Mouse (Mus musculus) forebrain, embryonic 13.5 days (tissue): Measurements from ENCODE around the gene Pla2g1b. TPM values are rescaled to one million over a fixed set of nuclear protein-coding genes. Genes with fewer than 3 reads are reported as not detected.
A peak's percentile ranks its signal among the peaks of the same experiment; 100 is the strongest.
"Not testable (repeated sequence)": the region's sequence is repeated elsewhere in the genome, so short reads cannot be mapped to it uniquely, and the experiment has no call there.

Experiments used
- ATAC-seq: fragments of 200-750 bp; cut with Nextera tagmentation; 2 replicates; pipeline ENCODE4 v1.8.0; 2017
- H3K27ac ChIP-seq: fragments of 300-500 bp; sonication (generic); 2 replicates; pipeline ENCODE4 v1.5.1; 2015; ENCODE audit warnings: inconsistent platforms, mild to moderate bottlenecking, moderate library complexity
- H3K27me3 ChIP-seq: fragments of 300-500 bp; sonication (generic); 2 replicates; pipeline ENCODE4 v1.6.1; 2015; ENCODE audit warnings: mild to moderate bottlenecking, inconsistent platforms
- H3K36me3 ChIP-seq: fragments of 300-500 bp; sonication (generic); 2 replicates; pipeline ENCODE4 v1.6.1; 2015; ENCODE audit warnings: mild to moderate bottlenecking, inconsistent platforms; ENCODE audit not compliant: poor library complexity, severe bottlenecking
- H3K4me1 ChIP-seq: fragments of 300-500 bp; sonication (generic); 2 replicates; pipeline ENCODE4 v1.6.1; 2015; ENCODE audit warnings: inconsistent platforms
- H3K4me2 ChIP-seq: fragments of 300-500 bp; sonication (generic); 2 replicates; pipeline ENCODE4 v1.6.1; 2015; ENCODE audit warnings: inconsistent platforms, mild to moderate bottlenecking, moderate library complexity
- H3K4me3 ChIP-seq: fragments of 300-500 bp; sonication (generic); 2 replicates; pipeline ENCODE4 v1.5.1; 2015; ENCODE audit warnings: mild to moderate bottlenecking, inconsistent platforms
- H3K9ac ChIP-seq: fragments of 300-500 bp; sonication (generic); 2 replicates; pipeline ENCODE4 v1.6.1; 2015; ENCODE audit warnings: mild to moderate bottlenecking, inconsistent platforms
- H3K9me3 ChIP-seq: fragments of 300-500 bp; sonication (generic); replicated peaks from 2 replicates; pipeline ENCODE4 v1.6.1; 2016; ENCODE audit warnings: inconsistent platforms
- WGBS: fragments of 180-500 bp; shearing (Covaris S2); methylation state at CpG from one replicate; pipeline ENCODE4 v1.1.7; 2015; 5-methylcytosine and 5-hydroxymethylcytosine counted together
- polyA plus RNA-seq: library from polyadenylated mRNA; unstranded; fragments of >200 nt; fragmentation: Nextera tagmentation; extraction: Ambion mirVana; gene quantifications from 2 replicates; pipeline ENCODE4 v1.2.1, GENCODE M21; 2015

Pla2g1b gene
- polyA plus RNA-seq, 1 experiment from 2014 or later, result not detected

DNA sequence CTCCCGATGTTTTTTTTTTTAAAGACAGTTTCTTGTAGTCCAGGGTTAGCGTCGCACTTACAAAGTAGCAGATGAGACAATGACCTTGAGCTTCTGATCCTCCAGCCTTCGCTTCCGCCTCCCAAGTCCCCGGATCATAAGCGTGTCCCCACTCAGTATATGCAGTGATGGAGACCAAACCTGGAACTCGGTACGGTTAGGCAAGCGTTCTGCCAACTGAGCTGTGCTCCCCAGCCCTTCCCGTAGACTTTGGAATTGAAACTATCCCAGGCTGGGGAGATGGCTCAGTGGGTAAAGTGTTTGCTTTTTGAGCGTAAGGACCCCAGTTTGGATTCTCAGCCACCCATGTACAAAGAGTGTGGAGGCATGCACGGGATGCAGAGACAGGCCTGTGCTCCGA is 47.2 kb downstream of the Pla2g1b start:
- no peak overlapping the region for H3K9ac ChIP-seq
- no peaks in the 10 kb centered on the region for H3K36me3 ChIP-seq
- H3K27me3 ChIP-seq, result peaks cover 2% of the 10 kb centered on the region; the same call in 1 of the 2 replicates
- no peak for ATAC-seq
- 94% methylated on average over 14 of the region's 14 CpGs for WGBS
- no peak overlapping the region for H3K4me2 ChIP-seq
- no peak overlapping the region for H3K4me3 ChIP-seq
- H3K9me3 ChIP-seq, result no peaks in the 10 kb centered on the region
- H3K4me1 ChIP-seq, result peaks cover 33% of the 10 kb centered on the region
- no peak overlapping the region for H3K27ac ChIP-seq

GRCm38 (mm10) chr5:115513721-115514120 is 47.7 kb downstream of the Pla2g1b start:
- H3K27me3 ChIP-seq, result peaks cover under 1% of the 10 kb centered on the region; the same call in 1 of the 2 replicates
- 95% methylated on average over 16 of the region's 16 CpGs for WGBS
- H3K4me2 ChIP-seq, result no peak overlapping the region
- no peak overlapping the region for H3K9ac ChIP-seq
- H3K36me3 ChIP-seq, result no peaks in the 10 kb centered on the region
- H3K27ac ChIP-seq, result no peak overlapping the region
- peaks cover 28% of the 10 kb centered on the region for H3K4me1 ChIP-seq
- no peaks in the 10 kb centered on the region for H3K9me3 ChIP-seq
- no peak for ATAC-seq
- H3K4me3 ChIP-seq, result no peak overlapping the region

GRCm38 (mm10) chr5:115514346-115514745 is 48.3 kb downstream of the Pla2g1b start:
- no peaks in the 10 kb centered on the region for H3K36me3 ChIP-seq
- H3K9me3 ChIP-seq, result no peaks in the 10 kb centered on the region
- H3K9ac ChIP-seq, result no peak overlapping the region
- H3K4me1 ChIP-seq, result peaks cover 22% of the 10 kb centered on the region
- WGBS, result 93% methylated on average over 6 of the region's 6 CpGs
- no peak for ATAC-seq
- no peak overlapping the region for H3K4me2 ChIP-seq
- H3K27ac ChIP-seq, result no peak overlapping the region
- H3K27me3 ChIP-seq, result no peaks in the 10 kb centered on the region
- no peak overlapping the region for H3K4me3 ChIP-seq

GRCm38 (mm10) chr5:115514896-115515587 is 49.0 kb downstream of the Pla2g1b start:
- peak overlapping the region; percentile 4; the same call in 1 of the 2 replicates for H3K4me2 ChIP-seq
- no peaks in the 10 kb centered on the region for H3K36me3 ChIP-seq
- H3K9me3 ChIP-seq, result no peaks in the 10 kb centered on the region
- peak overlapping the region; percentile 48 for H3K27ac ChIP-seq
- WGBS, result 63% methylated on average over 20 of the region's 20 CpGs
- peaks cover 15% of the 10 kb centered on the region for H3K4me1 ChIP-seq
- H3K27me3 ChIP-seq, result no peaks in the 10 kb centered on the region
- no peak overlapping the region for H3K4me3 ChIP-seq
- no peak overlapping the region for H3K9ac ChIP-seq
- peak; percentile 13; the same call in 1 of the 2 replicates for ATAC-seq

DNA sequence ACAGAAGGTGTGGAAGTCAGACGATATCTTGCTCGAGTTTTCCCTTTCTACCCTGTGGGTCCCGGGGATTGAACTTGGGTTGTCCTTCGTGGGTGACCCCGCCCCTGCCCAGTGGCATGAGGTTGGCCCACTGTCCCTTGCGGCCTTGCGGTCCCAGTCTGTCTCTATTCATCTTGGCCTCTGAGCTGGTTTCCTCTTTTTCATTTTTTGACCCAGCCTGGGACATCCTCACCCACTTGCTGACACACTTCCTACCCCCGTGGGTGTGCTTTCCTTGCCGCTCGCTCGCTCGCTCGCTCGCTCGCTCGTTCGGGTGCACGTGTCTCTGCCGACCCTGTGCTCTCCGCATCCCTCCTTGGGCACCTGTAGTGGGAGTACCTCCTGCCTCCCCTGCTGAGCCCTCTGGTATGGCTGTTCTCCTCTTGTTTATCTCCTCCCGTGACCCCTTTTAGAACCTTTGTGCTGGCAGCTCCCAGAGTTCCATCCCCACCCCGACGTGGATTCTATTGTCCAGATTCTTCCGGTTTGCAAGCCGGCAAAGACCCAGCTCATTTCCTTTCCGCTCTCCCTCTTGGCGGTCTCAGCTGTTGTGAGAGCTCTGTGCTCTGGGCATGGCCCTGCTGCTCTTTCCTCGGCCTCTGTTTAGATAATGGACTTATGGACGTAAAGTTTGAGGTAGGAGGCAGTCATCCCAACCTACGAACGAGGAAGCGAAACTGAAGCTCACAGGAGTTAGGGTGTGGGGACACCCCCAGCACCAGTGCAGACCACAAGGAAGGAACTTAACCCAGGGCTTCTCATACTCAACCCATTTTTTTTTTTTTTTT is 50.2 kb downstream of the Pla2g1b start:
- no peaks in the 10 kb centered on the region for H3K9me3 ChIP-seq
- H3K4me3 ChIP-seq, result no peak overlapping the region
- 82% methylated on average over 32 of the region's 32 CpGs for WGBS
- H3K9ac ChIP-seq, result no peak overlapping the region
- H3K27me3 ChIP-seq, result no peaks in the 10 kb centered on the region
- H3K27ac ChIP-seq, result no peak overlapping the region
- H3K4me1 ChIP-seq, result peaks cover 13% of the 10 kb centered on the region
- no peak overlapping the region for H3K4me2 ChIP-seq
- ATAC-seq, result no peak
- no peaks in the 10 kb centered on the region for H3K36me3 ChIP-seq

DNA sequence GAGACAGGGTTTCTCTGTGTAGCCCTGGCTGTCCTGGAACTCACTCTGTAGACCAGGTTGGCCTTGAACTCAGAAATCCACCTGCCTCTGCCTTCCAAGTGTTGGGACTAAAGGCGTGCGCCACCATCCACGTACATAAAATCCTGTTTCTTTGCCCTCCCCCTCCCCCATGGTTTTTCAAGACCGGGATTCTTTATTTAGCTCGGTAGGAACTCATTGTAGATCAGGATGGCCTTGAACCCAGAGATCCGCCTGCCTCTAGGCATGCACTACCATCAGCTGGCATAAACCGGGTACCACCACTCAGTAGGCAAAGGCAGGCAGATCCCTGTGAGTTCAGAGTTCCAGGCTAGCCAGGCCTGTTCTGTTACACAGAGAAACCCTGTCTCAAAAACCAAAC is 50.8 kb downstream of the Pla2g1b start:
- Histone ChIP-seq H3K36me3 (no peaks in the 10 kb centered on the region), H3K27me3 (no peaks in the 10 kb centered on the region), H3K9me3 (no peaks in the 10 kb centered on the region), H3K4me3 (no peak overlapping the region), H3K4me2 (no peak overlapping the region), H3K27ac (no peak overlapping the region), H3K9ac (no peak overlapping the region), H3K4me1 (peaks cover 13% of the 10 kb centered on the region)
- WGBS, result 92% methylated on average over 7 of the region's 7 CpGs
- ATAC-seq, result no peak

- H3K4me1 ChIP-seq, result peaks cover 13% of the 10 kb centered on the region
- H3K9me3 ChIP-seq, result no peaks in the 10 kb centered on the region
- no peak overlapping the region for H3K27ac ChIP-seq
- H3K4me3 ChIP-seq, result no peak overlapping the region
- WGBS, result 96% methylated on average over 9 of the region's 9 CpGs
- no peak overlapping the region for H3K4me2 ChIP-seq
- H3K36me3 ChIP-seq, result no peaks in the 10 kb centered on the region
- no peak overlapping the region for H3K9ac ChIP-seq
- ATAC-seq, result no peak
- no peaks in the 10 kb centered on the region for H3K27me3 ChIP-seq
These were observed 51.4 kb downstream of the Pla2g1b start for GRCm38 (mm10) chr5:115517501-115517900.

DNA sequence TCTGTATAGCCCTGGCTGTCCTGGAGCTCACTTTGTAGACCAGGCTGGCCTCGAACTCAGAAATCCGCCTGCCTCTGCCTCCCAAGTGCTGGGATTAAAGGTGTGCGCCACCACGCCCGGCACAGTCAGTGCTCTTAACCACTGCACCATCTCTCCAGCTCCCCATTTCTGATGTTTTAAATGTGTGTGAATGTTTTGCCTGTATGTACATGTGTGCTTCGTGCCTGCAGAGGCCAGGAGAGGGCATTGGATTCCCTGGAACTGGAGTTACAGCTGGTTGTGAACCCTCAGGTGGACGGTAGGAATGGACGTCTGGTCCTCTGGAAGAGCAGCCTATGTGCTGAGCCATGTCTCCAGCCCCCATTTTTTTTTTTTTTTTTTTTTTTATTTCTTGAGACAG is 52.2 kb downstream of the Pla2g1b start:
- H3K4me1 ChIP-seq, result peaks cover 13% of the 10 kb centered on the region
- H3K27me3 ChIP-seq, H3K4me2 ChIP-seq, H3K4me3 ChIP-seq, H3K9me3 ChIP-seq, H3K9ac ChIP-seq, H3K27ac ChIP-seq, H3K36me3 ChIP-seq, ATAC-seq: not testable (repeated sequence)
- WGBS, result 97% methylated on average over 8 of the region's 8 CpGs

DNA sequence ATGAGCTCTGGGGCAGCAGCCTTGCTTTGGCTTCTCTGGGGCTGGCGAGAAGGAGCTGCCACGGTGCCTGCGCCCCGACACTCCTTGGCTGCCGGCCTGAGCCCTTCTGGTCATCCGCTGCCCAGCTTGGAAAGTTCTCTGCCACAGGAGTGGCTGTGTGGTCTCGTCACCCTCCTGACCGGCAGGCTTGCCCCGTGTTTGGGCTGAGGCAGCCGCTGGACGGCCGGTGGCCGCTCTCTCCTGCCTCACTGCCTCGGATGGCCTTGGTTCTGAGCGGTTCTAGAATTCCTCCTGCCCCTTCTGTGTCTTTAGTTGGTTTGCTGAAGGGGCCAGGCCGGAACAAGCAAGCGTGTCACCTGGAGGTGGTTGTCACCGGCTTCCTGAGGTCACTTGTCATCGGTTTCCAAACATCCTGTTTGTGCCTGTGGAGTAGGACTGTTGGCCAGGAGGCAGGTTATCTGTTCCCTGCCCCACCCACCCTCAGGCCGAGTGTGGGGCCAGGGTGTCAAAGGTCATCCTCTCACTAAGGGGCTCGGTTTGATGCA is 54.3 kb downstream of the Pla2g1b start:
- H3K36me3 ChIP-seq, result no peaks in the 10 kb centered on the region
- WGBS, result 84% methylated on average over 21 of the region's 21 CpGs
- H3K27ac ChIP-seq, result no peak overlapping the region; the same call in 1 of the 2 replicates
- H3K4me2 ChIP-seq, result no peak overlapping the region
- no peaks in the 10 kb centered on the region for H3K27me3 ChIP-seq
- H3K4me3 ChIP-seq, result no peak overlapping the region
- H3K9ac ChIP-seq, result no peak overlapping the region
- ATAC-seq, result no peak
- H3K9me3 ChIP-seq, result no peaks in the 10 kb centered on the region
- H3K4me1 ChIP-seq, result peaks cover 12% of the 10 kb centered on the region

DNA sequence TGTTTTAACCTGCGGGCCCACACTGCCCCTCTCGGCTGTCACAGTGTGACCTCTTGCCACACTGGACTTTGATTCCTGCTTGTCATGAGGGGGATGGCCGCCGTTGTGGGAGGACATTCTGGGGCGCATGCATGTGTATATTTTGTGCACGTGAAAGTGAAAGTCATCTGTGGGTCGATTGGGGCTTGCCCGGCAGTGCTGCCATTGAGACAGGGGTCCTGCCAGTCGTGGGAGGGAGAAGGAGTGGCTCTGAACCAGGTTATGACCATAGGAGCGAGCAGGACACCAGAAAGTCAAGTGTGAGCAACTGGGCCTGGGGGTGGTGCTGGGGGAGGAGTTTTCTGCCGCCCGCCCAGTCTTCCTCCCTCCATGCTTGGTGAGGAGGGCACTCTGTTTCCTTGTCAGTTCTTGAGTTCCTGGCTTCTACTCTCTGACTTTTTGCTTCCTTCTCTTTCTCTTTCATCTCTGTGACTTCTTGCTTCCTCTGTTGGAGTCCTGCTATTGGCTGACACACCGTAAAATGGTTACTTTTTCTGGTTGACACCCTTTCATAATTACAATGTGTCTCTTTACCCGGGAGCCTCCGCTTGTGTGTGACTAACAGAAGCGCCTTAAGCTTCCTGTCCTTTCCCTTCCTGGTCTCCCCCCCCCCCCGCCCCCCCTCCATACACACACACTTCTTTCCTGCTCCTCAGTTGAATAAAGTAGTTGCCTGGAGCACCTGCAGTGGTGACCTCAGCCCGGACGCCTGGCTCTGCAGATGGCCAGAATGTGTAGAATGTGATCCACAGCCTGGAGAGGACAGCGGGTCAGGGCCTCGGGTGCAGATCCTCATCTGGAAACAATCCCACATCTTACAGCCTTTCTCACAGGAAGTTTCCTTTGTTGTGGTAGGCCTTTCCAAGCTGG is 55.7 kb downstream of the Pla2g1b start:
- Histone ChIP-seq H3K4me3 (no peak overlapping the region), H3K9ac (no peak overlapping the region), H3K4me2 (no peak overlapping the region), H3K9me3 (no peaks in the 10 kb centered on the region), H3K36me3 (no peaks in the 10 kb centered on the region), H3K4me1 (peaks cover 11% of the 10 kb centered on the region), H3K27me3 (no peaks in the 10 kb centered on the region), H3K27ac (no peak overlapping the region)
- WGBS, result 83% methylated on average over 21 of the region's 21 CpGs
- no peak for ATAC-seq

GRCm38 (mm10) chr5:115522531-115522930 is 56.5 kb downstream of the Pla2g1b start:
- no peaks in the 10 kb centered on the region for H3K27me3 ChIP-seq
- no peak for ATAC-seq
- H3K4me2 ChIP-seq, result no peak overlapping the region
- H3K4me3 ChIP-seq, result no peak overlapping the region
- peaks cover 11% of the 10 kb centered on the region for H3K4me1 ChIP-seq
- H3K27ac ChIP-seq, result no peak overlapping the region; the same call in 1 of the 2 replicates
- no peak overlapping the region for H3K9ac ChIP-seq
- H3K9me3 ChIP-seq, result no peaks in the 10 kb centered on the region
- 87% methylated on average over 4 of the region's 4 CpGs for WGBS
- H3K36me3 ChIP-seq, result no peaks in the 10 kb centered on the region
